Mouse (Mus musculus) heart, adult 2 months (tissue): ENCODE results near the gene Gria2.

ENCODE experiments used
- CTCF ChIP-seq: fragments of 200-600 bp; IDR thresholded peaks from 2 replicates; pipeline ENCODE4 v1.8.1; 2022; ENCODE audit warnings: antibody characterized with exemption, mild to moderate bottlenecking, moderate library complexity
- POLR2A ChIP-seq: fragments of 200-500 bp; IDR thresholded peaks from 2 replicates; pipeline ENCODE4 v1.6.1; 2011; ENCODE audit warnings: mild to moderate bottlenecking, low read depth, low read length, control low read depth; ENCODE audit not compliant: insufficient read depth

GRCm38 (mm10) chr3:80805327-80805726 is 2.7 kb upstream of the Gria2 start:
- TF ChIP-seq POLR2A (no peak), CTCF (peak; percentile 58)
